Mouse (Mus musculus) T-helper 1 cell (primary cell): ENCODE data around the gene Gpr152.

Experiments
- in situ Hi-C: fragments of 300-600 bp; cut with MboI, MseI; formaldehyde crosslinking; loops from one replicate; pipeline ENCODE4 v1.15.1; 2025; ENCODE audit warnings: high pct_unique_total_duplicates

Gene Gpr152

DNA sequence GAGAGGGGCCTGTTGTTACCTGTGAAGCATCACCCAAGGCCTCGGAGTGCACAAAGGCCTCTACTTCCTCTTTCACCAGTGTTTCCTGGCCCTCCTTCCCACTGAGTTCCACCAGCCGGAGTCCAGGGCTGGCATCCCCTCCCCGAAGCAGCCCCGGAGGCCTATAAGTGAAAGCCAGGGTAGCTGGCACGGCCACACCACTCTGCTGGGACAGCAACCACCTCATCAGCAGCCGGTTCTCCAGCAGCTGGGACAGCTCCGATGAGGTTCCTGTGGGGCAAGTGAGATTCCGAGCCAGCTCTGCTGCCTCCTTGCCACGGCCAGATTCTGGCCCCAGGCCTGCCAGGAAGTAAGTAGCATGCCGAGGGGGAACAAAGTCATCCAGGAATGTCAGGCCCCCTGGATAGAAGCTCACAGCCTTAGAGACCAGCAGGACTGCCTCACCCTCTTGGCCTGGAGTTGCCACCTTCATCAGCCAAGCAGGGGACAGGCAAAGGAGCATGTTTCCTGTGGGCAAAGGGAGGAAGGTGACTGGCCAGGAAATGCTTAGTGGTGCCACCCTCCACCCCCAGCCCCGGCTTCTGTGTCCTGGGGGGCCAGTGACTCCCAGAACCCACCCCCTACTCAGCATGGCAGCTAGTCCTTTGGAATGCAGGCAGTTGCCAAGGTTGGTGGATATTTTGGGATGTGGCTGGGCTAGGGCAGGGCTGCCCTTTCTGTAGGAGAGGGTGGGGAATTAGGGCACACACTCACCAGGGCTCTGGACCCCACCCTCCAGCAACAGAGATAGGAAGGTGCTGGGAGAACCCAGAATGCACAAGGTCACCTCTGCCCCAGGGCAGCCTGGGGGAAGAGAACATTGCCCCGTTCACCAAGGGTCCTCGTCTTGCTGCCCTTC, 32.1 kb downstream of the Gpr152 start:
- in situ Hi-C loops: loop anchor here (10.0 kb wide), 1 partner anchor 587 kb away; no protein-coding TSS in a partner anchor

DNA sequence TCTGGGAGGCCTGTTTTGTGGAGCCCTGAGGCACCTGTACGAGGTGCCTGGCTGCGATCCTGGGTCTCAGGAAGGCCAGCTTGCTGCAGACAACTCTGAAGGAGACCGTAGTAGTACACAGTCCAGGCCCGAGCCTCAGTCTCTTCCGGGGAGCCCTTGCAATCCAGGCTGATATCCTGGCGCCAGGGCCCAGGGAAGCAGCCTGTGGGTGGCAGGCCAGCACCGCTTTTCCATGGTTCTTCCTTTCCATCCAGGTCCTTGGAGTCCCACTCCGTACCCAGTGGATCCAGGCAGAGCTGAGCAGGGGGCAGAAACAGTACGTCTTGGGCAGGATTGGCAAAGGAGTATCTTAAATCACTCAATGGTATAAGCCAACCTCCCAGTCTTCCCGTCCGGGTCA, 33.3 kb downstream of the Gpr152 start:
- in situ Hi-C loops: loop anchor here (10.0 kb wide), 1 partner anchor 588 kb away; no protein-coding TSS in a partner anchor

DNA sequence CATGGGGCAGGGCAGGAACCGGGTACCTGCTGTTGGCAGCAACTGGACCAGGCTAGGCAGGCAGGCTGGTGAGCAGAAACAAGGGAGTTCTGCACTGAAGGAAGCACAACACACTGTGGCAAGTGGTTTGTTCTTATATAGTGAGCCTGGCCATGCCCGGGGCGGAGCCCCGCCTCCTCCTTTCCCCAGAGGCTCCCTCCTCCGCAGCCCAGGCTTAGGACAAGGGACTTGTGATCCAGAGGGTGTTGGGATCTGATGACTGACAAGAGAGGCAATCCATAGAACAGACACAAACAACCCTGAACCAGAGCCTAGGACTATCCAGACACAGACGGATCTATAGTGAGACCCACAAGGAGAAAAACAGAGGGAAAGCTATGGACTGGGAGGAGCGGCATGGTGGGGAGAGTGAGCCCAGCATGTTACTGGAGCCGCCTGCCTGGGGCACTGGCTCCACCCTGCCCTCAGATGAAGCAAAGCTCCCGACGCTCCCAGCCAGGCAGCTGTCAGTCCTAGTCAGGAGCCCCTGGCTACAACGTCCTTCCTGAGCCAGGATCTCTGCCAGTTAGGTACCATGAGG, 35.9 kb downstream of the Gpr152 start, which contains the start of gene Carns1:
Gene Carns1, minus strand, starts transcription at position 112 of the 580 bp plus-strand sequence.
- in situ Hi-C loops: loop anchor here (10.0 kb wide), 1 partner anchor 591 kb away; no protein-coding TSS in a partner anchor

DNA sequence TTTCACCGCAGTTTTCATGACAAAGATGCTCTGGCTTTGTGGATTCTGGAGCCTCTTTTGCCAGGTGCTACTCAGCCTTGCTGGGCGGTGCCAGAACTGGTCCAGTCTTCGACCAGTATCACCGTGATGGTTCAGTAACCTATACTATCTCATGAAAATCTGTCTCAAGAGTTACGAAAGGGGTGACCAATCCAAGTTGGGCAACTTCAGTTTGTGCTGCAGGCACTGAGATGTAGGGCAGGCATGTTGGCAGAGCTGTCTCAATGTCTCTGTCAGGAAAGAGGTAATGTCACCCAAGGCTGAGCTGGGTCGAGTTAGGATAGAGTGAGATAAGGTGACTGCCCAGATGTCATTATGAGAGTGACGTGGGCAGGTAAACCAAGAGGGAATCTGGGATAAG, 40.8 kb downstream of the Gpr152 start:
- in situ Hi-C loops: no loop called here

DNA sequence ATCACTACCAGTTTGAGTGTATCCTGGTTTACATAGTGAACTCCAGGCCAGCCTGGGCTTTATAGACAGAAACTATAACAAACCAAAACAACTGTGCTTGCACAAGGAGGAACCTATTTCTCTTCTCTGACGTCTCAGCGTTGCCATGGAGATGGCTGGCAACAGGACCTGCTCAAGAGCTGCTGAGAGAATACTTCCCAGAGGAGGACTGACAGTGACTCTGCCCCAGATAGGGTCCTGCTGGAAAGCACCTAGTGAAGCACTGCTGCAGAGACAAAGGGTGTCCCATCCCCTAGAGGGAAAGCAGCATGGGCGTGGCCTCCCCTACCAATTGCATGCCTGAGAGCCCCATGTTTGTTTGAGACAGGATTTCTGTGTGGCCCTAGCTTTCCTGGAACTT, 42.3 kb downstream of the Gpr152 start:
- in situ Hi-C loops: no loop called here

DNA sequence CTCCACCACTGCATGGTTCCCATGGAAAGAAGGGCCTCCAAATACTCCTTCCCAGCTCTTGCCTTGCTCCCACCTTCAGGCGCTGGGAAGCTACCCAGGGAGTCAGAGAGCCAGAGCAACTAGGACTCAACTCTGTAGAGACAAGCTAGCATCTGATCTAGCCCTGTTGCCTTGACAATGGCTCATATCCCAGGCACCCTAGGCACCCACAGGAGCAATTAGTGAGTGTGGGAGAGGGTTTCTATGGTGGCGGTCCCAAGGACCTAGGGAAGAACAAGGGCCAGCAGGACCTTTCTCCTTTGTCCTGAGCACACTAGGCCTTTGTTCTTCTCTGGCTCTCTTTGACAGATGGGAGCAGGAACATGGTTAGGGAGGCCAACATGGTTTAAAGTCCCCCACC, 44.1 kb downstream of the Gpr152 start:
- in situ Hi-C loops: no loop called here

DNA sequence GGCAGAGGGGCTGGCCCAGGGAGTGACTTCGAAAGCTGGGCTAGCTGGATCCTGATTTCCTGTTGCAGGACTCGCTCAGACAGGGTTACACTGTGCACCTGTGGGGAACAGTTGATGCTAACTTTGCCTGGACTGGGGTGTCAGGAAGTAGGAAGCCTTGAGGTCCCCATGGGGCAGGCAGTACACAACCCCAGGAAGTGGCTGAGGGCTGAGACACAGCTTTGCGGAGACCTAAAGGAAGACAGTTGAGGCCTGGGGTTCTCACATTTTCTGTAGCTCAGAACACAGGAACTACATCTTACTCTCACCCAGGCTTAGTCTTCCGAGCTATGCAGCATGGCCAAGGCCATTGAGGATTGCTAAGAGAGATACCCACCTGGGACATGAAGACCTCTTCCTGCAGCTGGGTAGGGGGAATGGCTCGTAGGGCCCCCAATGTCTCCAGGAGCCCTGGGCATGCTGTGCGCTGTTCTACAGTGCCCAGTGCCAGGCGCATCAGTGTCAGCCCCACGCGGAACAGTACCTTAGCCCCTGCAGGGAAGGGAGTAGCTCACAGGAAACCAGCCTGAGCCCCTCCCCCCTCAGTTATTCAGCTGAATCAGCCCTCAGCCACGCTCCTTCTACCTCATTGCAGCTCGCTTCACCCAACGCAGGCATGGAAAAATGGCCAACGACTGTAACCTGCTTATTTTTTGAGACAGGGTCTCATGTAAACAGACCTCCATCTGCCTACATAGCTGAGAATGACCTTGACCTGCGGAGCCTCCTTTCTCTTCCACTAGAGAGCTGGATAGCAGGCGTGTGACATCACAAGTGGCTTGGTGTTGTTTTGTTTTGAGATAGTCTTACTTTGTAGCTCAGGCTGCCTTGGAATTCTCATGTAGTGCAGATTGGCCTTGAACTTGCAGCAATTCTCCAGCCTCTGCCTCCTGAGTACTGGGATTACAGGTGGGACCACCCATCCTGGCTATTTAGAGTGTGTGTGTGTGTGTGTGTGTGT, 45.7 kb downstream of the Gpr152 start:
- in situ Hi-C loops: loop anchor here (5.0 kb wide), 1 partner anchor 73 kb away; no protein-coding TSS in a partner anchor

DNA sequence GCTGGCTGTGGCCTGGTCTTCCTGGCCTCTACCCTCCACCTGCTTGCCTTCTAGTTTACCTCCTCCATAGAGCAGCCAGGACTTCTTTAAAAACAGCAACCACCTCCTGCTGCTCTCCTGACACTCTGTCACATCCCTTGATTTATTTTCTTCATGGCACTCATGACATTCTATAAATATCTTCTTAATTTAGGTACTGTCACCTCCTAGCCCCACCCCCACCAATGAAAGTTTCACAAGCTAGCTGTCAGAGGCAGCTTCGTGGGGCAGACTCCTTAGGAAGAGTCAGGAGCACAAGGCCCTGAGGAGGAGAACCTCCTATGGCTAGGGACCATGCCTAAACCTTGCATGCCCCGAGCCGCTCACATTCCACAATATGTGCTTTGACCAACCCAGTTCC, 47.7 kb downstream of the Gpr152 start:
- in situ Hi-C loops: loop anchor here (5.0 kb wide), 1 partner anchor 75 kb away; no protein-coding TSS in a partner anchor

DNA sequence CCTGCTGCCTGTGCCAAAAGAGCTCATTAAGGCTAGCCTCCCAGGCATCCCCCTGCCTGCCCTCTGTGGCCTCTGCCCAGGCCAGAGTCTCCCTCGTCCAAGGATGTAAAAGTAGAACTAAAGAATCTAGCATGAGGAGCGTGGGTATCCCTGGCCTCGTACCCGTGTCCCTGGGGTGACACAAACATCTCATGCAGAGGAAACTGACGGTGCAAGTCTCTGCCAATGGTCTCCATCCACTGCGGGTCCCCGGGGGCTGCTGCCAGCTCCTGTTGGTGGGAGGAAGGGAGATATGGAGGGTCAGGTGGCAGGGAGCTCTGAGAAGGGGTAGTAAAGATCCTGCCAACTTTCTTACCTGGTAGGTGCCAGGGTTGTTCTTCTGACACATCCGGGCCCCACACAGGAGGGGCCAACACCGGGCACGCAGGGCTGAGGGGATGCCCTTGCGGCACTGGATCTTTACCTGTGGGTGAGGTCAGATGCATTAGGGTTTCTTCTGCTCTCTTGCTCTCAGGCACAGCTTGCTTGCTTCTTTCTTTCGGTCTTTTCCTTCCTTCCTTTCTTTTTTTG, 49.5 kb downstream of the Gpr152 start:
- in situ Hi-C loops: loop anchor here (5.0 kb wide), 1 partner anchor 77 kb away; no protein-coding TSS in a partner anchor

DNA sequence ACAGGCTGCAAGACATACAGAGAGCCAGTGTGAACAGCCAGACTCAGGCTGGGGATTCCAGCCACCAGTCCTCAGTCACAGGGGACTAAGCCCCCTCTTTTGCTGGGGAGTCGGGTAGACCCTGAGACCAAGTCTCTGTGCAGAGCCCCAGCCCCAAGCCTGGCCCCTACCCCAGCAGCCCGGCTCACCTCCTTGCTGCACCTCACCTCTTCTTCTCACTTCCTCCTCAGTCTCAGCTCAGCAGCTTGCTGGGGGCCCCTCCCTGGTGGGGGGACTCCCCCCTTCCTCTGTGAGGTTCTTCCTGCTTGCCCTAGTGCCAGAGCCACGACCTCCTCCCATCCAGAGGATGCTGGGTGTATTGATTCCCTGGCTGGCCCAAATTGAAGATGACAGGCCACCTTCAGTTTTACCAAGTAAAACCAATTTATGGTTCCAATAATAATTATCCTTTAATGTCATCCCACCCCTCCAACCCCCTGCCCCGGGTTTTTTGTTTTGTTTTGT, 51.3 kb downstream of the Gpr152 start, which contains the start of gene Tbc1d10c:
Gene Tbc1d10c, minus strand, starts transcription at position 454 of the 504 bp plus-strand sequence.
- in situ Hi-C loops: no loop called here

DNA sequence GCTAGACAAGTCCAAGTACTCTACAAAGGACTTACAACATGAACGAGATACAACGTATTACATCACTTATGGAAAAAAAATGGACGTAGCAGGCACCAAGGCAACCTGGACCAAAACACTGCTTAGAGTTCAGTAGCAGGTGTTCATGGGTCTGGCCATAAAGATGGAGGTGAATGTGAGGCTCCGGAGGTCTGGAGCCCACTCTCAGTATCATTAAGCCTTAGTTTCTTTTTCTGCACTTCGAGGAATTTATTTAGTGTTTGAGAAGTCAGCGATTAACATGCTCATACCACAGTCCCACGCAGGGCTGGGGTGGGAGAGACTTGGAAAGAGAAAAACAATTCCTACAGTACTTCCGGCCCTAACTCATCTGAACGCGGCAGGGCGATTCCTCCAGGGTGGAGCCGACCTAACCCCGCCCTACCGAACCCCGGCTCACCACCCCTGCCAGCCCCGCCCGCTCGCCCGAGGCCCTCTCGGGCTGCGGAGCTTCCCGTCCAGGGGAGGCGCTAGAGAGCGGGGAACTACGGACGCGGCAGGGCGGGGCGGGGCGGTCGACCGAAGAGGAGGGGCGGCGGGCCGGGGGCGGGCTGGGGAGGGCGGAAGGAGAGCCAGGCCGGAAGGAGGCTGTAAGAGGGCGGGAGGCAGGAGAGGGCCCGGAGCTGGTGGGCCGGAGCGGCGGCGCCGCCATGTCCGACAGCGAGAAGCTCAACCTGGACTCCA, 52.1 kb downstream of the Gpr152 start, which contains the start of gene Ppp1ca:
Gene Ppp1ca, plus strand, starts transcription at position 538 of the 723 bp plus-strand sequence.
- in situ Hi-C loops: no loop called here

DNA sequence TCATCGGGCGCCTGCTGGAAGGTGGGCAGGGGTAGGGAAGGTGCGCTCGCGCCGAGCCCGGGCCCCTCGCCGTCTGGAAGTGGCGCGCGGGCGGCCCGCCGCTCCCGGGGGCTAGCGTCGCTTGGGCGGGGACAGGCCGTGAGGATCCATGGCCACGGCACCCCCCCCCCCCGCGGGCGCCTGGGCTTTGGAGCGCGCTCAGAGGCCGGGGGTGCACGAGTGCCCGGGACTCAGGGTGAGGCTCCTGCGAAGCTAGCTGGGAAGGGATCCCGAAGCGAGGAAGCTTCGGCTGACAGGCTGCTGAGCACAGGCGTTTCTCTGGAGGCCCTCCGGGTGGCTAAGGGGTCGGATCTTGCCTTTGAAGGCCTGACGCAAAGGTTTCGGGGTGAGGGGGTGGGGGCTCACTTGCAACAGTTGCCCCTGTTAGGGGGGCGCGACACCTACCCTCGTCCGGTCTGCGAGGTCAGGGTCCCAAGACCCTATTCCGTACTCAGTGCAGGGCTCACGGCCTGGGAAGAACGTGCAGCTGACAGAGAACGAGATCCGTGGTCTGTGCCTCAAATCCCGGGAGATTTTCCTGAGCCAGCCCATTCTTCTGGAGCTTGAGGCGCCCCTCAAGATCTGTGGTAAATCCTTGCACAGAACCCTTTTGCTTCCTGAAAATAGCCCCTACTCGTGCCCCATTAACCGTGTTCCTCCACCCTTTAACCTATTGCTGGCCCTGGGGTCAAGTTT, 52.8 kb downstream of the Gpr152 start:
- in situ Hi-C loops: no loop called here

DNA sequence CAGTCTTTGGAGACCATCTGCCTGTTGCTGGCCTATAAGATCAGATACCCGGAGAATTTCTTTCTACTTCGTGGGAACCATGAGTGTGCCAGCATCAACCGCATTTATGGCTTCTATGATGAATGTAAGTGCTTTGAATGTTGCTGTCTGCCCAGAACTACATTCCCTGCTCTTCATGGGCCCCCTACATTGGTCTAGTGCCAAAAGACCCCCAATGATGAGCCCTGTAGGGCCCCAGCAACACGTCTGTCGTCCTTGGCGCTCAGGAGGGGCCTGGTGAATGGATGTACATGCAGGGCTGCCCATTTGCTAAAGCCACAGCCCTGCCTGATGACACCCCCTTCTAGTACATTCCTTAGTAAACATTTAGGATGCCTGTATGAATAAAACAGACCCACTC, 53.5 kb downstream of the Gpr152 start:
- in situ Hi-C loops: no loop called here

DNA sequence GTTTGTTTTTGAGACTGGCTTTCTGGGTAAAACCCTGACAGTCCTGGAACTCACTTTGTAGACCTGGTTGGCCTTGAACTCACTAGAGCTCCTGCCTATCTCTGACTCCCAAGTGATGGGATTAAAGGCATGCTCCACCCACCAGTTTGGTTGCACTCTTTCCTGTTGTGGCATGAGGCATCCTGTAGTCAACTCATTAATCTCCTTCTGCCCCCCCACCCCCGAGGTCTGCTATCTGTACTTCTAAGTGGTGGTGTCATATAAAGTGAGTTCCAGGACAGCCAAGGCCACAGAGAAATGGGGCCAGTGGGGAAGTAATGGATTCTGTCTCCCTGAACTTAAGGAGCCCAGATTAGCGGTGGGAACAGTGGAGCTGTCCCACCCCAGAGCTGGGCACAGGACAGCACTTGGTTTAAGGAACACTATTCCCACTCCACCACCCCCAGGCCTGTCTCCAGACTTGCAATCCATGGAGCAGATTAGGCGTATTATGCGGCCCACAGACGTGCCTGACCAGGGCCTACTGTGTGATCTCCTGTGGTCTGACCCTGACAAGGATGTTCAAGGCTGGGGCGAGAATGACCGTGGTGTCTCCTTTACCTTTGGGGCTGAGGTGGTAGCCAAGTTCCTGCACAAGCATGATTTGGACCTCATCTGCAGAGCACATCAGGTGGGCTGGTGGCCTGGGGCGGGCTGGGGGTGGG, 54.6 kb downstream of the Gpr152 start:
- in situ Hi-C loops: no loop called here

DNA sequence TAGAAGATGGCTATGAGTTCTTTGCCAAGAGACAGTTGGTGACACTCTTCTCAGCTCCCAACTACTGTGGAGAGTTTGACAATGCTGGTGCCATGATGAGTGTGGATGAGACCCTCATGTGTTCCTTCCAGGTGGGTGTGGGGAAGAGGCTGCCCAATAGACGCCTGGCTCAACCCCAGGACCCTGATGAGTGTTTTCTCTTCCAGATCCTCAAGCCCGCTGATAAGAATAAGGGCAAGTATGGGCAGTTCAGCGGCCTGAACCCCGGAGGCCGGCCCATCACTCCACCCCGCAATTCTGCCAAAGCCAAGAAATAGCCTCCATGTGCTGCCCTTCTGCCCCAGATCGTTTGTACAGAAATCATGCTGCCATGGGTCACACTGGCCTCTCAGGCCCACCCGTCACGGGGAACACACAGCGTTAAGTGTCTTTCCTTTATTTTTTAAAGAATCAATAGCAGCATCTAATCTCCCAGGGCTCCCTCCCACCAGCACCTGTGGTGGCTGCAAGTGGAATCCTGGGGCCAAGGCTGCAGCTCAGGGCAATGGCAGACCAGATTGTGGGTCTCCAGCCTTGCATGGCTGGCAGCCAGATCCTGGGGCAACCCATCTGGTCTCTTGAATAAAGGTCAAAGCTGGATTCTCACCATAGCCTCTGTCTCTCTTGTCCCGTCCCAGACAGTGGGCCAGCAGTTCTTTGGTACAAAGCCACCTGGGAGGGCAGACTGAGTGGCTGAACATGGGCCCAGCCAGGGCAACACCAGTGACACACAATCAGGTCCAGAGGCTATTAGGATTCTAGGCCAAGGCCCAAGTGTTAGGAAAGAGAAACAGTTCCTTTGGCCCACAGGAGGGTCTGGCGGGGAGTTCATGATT, 55.4 kb downstream of the Gpr152 start:
- in situ Hi-C loops: no loop called here
